Mouse (Mus musculus): ENCODE results near the gene Pdcd1lg2. TPM values are rescaled to one million over a fixed set of nuclear protein-coding genes. Genes with fewer than 3 reads are reported as not detected.

Gene Pdcd1lg2
- polyA plus RNA-seq, 1 experiment from 2014 or later = not detected

DNA sequence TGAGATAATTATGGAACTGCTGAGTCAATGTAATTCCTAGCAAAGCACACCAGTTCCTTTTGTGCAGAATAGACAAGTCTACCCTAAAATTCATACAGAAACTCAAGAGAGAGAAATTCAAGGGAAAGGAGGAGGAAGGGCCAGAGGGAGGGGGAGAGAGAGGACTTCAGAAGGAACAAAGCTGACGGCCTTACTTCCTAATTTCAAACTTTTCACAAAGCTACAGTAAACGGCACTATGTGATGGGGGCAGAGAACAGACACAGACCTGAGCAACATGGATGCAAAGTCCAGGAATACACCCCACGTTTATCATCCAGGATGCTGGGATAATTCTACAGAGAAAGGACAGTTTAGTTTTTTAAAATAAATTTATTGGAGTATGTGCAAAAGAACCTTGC lies 8.8 kb downstream of the Pdcd1lg2 start:
- H3K9ac ChIP-seq (ENCODE audit: low read length) = no peak overlapping the region
- H3K27me3 ChIP-seq (replicated peaks; ENCODE audit: control insufficient read depth, insufficient read depth, low read length) = no peaks in the 10 kb centered on the region
- peaks cover 7% of the 10 kb centered on the region; the same call in 1 of the 2 replicates for H3K4me1 ChIP-seq (replicated peaks; ENCODE audit: control insufficient read depth, insufficient read depth, low read length)
- H3K4me3 ChIP-seq (ENCODE audit: low read depth, low read length) = no peak overlapping the region
- no peaks in the 10 kb centered on the region for H3K9me3 ChIP-seq (ENCODE audit: control insufficient read depth, low read length)
- no peaks in the 10 kb centered on the region for H3K36me3 ChIP-seq (ENCODE audit: control insufficient read depth, insufficient read depth, low read length)
- no peak overlapping the region for H3K27ac ChIP-seq (ENCODE audit: low read depth)
- ATAC-seq (replicated peaks; ENCODE audit: low FRiP score, low TSS enrichment, low read depth) (no peak), DNase-seq (ENCODE audit: low spot score) (no peak)
- H3K4me2 ChIP-seq (ENCODE audit: low read length) = no peak overlapping the region
- WGBS = 56% methylated on average over 3 of the region's 3 CpGs

DNA sequence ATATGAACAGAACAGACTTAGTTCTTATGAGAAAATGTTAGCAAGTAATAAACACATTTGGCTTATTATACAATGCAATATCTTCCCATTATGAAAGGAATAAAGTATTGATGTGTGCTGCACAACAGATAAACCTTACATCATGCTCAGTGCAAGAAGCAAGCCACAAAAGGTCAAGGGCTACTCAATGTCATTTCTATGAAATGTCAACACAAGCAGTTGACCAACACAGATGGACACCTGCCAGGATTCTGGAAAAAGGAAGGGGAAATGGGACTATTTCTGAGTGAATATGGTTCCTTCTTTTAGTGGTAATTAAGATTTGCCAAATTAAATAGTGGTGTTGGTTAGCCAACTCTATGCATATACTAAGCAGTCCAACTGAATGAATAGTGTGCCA lies 9.2 kb downstream of the Pdcd1lg2 start:
- no peak for DNase-seq (ENCODE audit: low spot score)
- no peaks in the 10 kb centered on the region for H3K36me3 ChIP-seq (ENCODE audit: control insufficient read depth, insufficient read depth, low read length)
- H3K9ac ChIP-seq (ENCODE audit: low read length) = no peak overlapping the region
- no peak overlapping the region for H3K4me3 ChIP-seq (ENCODE audit: low read depth, low read length)
- peaks cover 7% of the 10 kb centered on the region; the same call in 1 of the 2 replicates for H3K4me1 ChIP-seq (replicated peaks; ENCODE audit: control insufficient read depth, insufficient read depth, low read length)
- H3K27me3 ChIP-seq (replicated peaks; ENCODE audit: control insufficient read depth, insufficient read depth, low read length) = no peaks in the 10 kb centered on the region
- no peak overlapping the region for H3K27ac ChIP-seq (ENCODE audit: low read depth)
- no peak overlapping the region for H3K4me2 ChIP-seq (ENCODE audit: low read length)
- no peaks in the 10 kb centered on the region for H3K9me3 ChIP-seq (ENCODE audit: control insufficient read depth, low read length)
- ATAC-seq (replicated peaks; ENCODE audit: low FRiP score, low TSS enrichment, low read depth) = no peak

DNA sequence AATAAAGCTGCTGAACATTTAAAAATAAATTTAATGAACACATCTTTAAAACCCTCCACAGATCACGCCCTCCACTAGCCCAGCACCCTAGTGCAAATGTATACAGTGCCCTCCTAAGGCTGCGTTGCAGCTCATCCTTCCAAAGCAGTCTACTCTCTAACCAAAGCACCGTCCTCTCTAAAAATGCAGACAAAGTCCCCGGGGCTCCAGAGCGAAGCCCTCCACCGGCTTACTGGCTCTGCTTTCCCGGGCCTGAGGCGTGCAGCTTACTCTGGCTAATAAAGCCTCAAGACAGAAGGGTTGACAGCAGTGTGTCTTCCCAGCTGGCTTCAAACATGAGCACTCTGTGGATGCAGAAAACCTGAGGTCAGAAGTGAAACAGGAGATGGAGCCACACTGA lies 9.7 kb downstream of the Pdcd1lg2 start:
- no peak overlapping the region for H3K27ac ChIP-seq (ENCODE audit: low read depth)
- no peaks in the 10 kb centered on the region for H3K9me3 ChIP-seq (ENCODE audit: control insufficient read depth, low read length)
- no peak overlapping the region for H3K4me3 ChIP-seq (ENCODE audit: low read depth, low read length)
- DNase-seq (ENCODE audit: low spot score) (no peak), ATAC-seq (replicated peaks; ENCODE audit: low FRiP score, low TSS enrichment, low read depth) (no peak)
- H3K27me3 ChIP-seq (replicated peaks; ENCODE audit: control insufficient read depth, insufficient read depth, low read length) = no peaks in the 10 kb centered on the region
- no peaks in the 10 kb centered on the region for H3K36me3 ChIP-seq (ENCODE audit: control insufficient read depth, insufficient read depth, low read length)
- H3K9ac ChIP-seq (ENCODE audit: low read length) = no peak overlapping the region
- WGBS = 74% methylated on average over 8 of the region's 8 CpGs
- no peak overlapping the region for H3K4me2 ChIP-seq (ENCODE audit: low read length)
- H3K4me1 ChIP-seq (replicated peaks; ENCODE audit: control insufficient read depth, insufficient read depth, low read length) = peaks cover 7% of the 10 kb centered on the region; the same call in 1 of the 2 replicates

DNA sequence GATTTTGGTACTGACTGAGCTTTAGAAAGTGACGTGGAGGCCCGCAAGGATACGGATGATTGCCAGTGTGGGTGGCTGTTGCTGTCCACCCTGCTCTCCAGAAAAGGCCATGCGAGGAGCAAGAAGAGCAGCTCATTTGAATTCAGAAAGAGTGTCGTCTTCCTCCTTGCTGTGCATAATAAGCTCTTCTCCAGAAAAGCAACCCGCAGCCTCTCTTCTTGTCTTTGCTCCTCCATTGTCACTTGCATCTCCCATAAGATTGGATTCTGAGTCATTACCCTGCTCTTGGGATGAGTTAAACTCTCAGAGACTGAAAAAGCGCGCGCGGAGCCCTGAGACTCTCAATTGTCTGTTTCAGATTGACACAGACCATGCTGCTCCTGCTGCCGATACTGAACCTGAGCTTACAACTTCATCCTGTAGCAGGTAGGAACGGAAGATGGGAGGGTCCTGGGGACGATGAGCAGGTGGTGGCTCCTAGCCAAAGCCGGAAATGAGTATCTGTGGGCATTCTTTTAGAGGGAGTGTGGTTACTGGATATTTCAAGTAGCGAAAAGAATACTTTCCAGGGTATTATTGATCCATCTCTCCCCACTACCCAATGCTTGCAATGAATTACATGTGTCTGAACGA lies 11.4 kb downstream of the Pdcd1lg2 start:
- 88% methylated on average over 16 of the region's 16 CpGs for WGBS
- H3K4me2 ChIP-seq (ENCODE audit: low read length) = no peak overlapping the region
- H3K4me1 ChIP-seq (replicated peaks; ENCODE audit: control insufficient read depth, insufficient read depth, low read length) = peaks cover 7% of the 10 kb centered on the region; the same call in 1 of the 2 replicates
- H3K36me3 ChIP-seq (ENCODE audit: control insufficient read depth, insufficient read depth, low read length) = no peaks in the 10 kb centered on the region
- H3K9ac ChIP-seq (ENCODE audit: low read length) = no peak overlapping the region
- ATAC-seq (replicated peaks; ENCODE audit: low FRiP score, low TSS enrichment, low read depth) (no peak), DNase-seq (ENCODE audit: low spot score) (no peak)
- H3K27ac ChIP-seq (ENCODE audit: low read depth) = no peak overlapping the region
- H3K9me3 ChIP-seq (ENCODE audit: control insufficient read depth, low read length) = no peaks in the 10 kb centered on the region
- H3K4me3 ChIP-seq (ENCODE audit: low read depth, low read length) = no peak overlapping the region
- no peaks in the 10 kb centered on the region for H3K27me3 ChIP-seq (replicated peaks; ENCODE audit: control insufficient read depth, insufficient read depth, low read length)

DNA sequence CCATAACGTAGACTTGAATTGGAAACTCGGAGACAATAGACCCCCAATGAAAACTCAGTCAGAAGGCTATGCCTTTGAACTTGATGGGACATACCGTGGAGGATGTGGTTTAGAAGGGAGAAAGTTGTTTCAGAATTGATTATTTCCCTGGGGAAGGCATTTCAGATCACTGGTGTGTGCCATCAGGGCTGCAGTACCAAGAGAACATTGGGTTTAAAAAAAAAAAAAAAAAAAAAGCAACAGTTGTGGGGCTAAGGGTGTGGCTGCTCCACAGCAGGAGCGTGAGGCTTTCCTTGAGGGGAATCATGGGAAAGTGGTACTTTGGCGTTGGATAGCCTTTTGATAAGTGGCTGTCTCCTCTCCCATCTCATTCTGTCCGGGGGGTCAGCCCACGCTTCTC lies 12.1 kb downstream of the Pdcd1lg2 start:
- no peaks in the 10 kb centered on the region for H3K36me3 ChIP-seq (ENCODE audit: control insufficient read depth, insufficient read depth, low read length)
- DNase-seq (ENCODE audit: low spot score) (no peak), ATAC-seq (replicated peaks; ENCODE audit: low FRiP score, low TSS enrichment, low read depth) (no peak)
- no peak overlapping the region for H3K27ac ChIP-seq (ENCODE audit: low read depth)
- no peaks in the 10 kb centered on the region for H3K9me3 ChIP-seq (ENCODE audit: control insufficient read depth, low read length)
- H3K4me3 ChIP-seq (ENCODE audit: low read depth, low read length) = no peak overlapping the region
- H3K9ac ChIP-seq (ENCODE audit: low read length) = no peak overlapping the region
- WGBS = 85% methylated on average over 7 of the region's 7 CpGs
- H3K4me1 ChIP-seq (replicated peaks; ENCODE audit: control insufficient read depth, insufficient read depth, low read length) = peaks cover 7% of the 10 kb centered on the region; the same call in 1 of the 2 replicates
- H3K4me2 ChIP-seq (ENCODE audit: low read length) = no peak overlapping the region
- H3K27me3 ChIP-seq (replicated peaks; ENCODE audit: control insufficient read depth, insufficient read depth, low read length) = no peaks in the 10 kb centered on the region

DNA sequence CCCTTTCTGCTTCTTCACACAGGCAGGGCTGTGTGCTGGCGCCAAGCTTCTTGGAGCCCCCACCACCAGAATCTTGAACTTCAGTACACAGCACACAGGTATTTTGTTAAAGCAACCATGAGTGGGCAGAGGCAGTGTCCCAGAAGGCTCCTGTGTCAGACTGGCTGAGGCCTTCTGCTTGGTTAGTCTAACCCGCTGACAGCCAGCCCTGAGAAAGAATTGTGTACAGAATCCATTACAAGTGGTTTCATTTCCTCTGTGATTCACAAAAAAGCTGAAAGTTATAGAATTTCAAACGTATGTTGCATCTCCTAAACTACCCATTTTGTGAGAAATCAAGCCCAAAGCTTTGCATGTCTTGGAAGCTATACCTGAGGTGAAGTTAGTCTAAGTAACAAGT lies 19.8 kb downstream of the Pdcd1lg2 start:
- Histone ChIP-seq H3K36me3 (ENCODE audit: control insufficient read depth, insufficient read depth, low read length) (no peaks in the 10 kb centered on the region), H3K4me3 (ENCODE audit: low read depth, low read length) (no peak overlapping the region), H3K9ac (ENCODE audit: low read length) (no peak overlapping the region), H3K27me3 (replicated peaks; ENCODE audit: control insufficient read depth, insufficient read depth, low read length) (no peaks in the 10 kb centered on the region), H3K27ac (ENCODE audit: low read depth) (no peak overlapping the region), H3K9me3 (ENCODE audit: control insufficient read depth, low read length) (0 out of 2 replicates have a peak, but pooled peaks cover 3% of the 10 kb centered on the region), H3K4me2 (ENCODE audit: low read length) (no peak overlapping the region), H3K4me1 (replicated peaks; ENCODE audit: control insufficient read depth, insufficient read depth, low read length) (no peaks in the 10 kb centered on the region)
- DNase-seq (ENCODE audit: low spot score) (no peak), ATAC-seq (replicated peaks; ENCODE audit: low FRiP score, low TSS enrichment, low read depth) (no peak)
- WGBS = 88% methylated on average over 3 of the region's 3 CpGs

DNA sequence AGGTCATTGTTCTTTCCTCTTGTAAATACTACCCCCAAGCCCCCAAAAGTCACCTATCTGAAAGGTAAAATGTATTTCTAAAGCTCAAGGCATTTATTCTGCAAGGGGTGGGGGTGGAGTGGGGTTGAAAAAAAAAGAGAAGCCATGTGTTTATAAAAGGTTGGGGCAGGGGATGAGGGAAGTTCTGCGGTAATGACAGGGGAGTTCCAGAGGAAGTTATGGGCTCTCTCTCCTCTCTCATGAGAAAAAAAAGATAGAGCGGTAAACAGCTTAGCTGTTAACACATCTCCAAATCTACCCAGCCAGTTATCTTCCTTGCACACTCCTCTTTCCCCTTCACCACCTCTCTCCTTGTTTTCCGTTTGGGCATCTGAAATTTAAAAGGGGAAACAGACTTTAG lies 20.2 kb downstream of the Pdcd1lg2 start:
- WGBS = 67% methylated on average over 3 of the region's 3 CpGs
- no peak overlapping the region for H3K9ac ChIP-seq (ENCODE audit: low read length)
- no peak overlapping the region for H3K27ac ChIP-seq (ENCODE audit: low read depth)
- no peaks in the 10 kb centered on the region for H3K36me3 ChIP-seq (ENCODE audit: control insufficient read depth, insufficient read depth, low read length)
- ATAC-seq (replicated peaks; ENCODE audit: low FRiP score, low TSS enrichment, low read depth) = no peak
- no peak overlapping the region for H3K4me3 ChIP-seq (ENCODE audit: low read depth, low read length)
- no peak overlapping the region for H3K4me2 ChIP-seq (ENCODE audit: low read length)
- no peaks in the 10 kb centered on the region for H3K27me3 ChIP-seq (replicated peaks; ENCODE audit: control insufficient read depth, insufficient read depth, low read length)
- H3K9me3 ChIP-seq (ENCODE audit: control insufficient read depth, low read length) = 0 out of 2 replicates have a peak, but pooled peaks cover 3% of the 10 kb centered on the region
- H3K4me1 ChIP-seq (replicated peaks; ENCODE audit: control insufficient read depth, insufficient read depth, low read length) = no peaks in the 10 kb centered on the region
- DNase-seq (ENCODE audit: low spot score) = no peak

DNA sequence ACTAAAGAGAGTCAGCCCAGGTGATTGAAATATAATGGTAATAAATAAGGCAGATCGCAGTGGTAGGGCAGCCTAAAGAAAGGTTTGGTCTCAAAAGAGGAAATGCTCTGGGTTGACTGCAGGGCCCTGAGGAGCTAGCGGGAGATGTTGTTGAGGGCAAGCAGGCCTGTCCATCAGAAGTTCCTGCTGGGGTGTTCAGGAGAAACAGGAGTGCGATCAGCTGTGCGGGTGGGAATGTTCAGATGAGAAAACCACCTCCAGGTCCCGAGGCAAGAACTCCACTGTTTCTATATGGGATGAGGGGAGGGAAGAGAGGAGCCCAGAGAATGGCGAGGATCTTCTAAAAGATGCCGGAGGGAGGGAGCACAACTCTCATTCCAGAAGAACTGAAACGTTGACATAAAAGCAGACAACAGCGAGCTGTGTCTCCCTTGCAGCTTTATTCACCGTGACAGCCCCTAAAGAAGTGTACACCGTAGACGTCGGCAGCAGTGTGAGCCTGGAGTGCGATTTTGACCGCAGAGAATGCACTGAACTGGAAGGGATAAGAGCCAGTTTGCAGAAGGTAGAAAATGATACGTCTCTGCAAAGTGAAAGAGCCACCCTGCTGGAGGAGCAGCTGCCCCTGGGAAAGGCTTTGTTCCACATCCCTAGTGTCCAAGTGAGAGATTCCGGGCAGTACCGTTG lies 26.2 kb downstream of the Pdcd1lg2 start:
- Histone ChIP-seq H3K9me3 (ENCODE audit: control insufficient read depth, low read length) (no peaks in the 10 kb centered on the region), H3K36me3 (ENCODE audit: control insufficient read depth, insufficient read depth, low read length) (no peaks in the 10 kb centered on the region), H3K9ac (ENCODE audit: low read length) (no peak overlapping the region), H3K4me3 (ENCODE audit: low read depth, low read length) (no peak overlapping the region), H3K4me1 (replicated peaks; ENCODE audit: control insufficient read depth, insufficient read depth, low read length) (no peaks in the 10 kb centered on the region), H3K27ac (ENCODE audit: low read depth) (no peak overlapping the region), H3K27me3 (replicated peaks; ENCODE audit: control insufficient read depth, insufficient read depth, low read length) (no peaks in the 10 kb centered on the region), H3K4me2 (ENCODE audit: low read length) (no peak overlapping the region)
- ATAC-seq (replicated peaks; ENCODE audit: low FRiP score, low TSS enrichment, low read depth) (no peak), DNase-seq (ENCODE audit: low spot score) (no peak)
- 87% methylated on average over 18 of the region's 18 CpGs for WGBS

DNA sequence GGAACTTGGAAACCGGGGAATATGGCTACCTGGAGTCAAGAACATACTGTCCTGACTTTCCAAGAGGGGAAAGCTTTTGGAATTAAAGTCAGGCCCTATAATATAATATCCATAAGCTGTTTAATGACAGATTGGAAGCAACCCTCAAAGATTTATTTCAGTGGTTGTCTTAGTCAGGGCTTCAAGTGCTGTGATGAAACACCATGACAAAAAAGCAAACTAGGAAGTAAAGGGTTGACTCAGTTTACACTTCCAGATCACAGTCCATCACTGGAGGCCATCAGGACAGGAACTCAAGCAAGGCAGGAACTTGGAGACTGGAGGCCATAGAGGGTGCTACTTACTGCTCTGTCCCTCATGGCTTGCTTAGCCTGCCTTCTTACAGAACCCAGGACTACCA lies 27.1 kb downstream of the Pdcd1lg2 start:
- Histone ChIP-seq H3K27me3 (replicated peaks; ENCODE audit: control insufficient read depth, insufficient read depth, low read length) (no peaks in the 10 kb centered on the region), H3K9me3 (ENCODE audit: control insufficient read depth, low read length) (no peaks in the 10 kb centered on the region), H3K9ac (ENCODE audit: low read length) (no peak overlapping the region), H3K4me3 (ENCODE audit: low read depth, low read length) (no peak overlapping the region), H3K4me1 (replicated peaks; ENCODE audit: control insufficient read depth, insufficient read depth, low read length) (no peaks in the 10 kb centered on the region), H3K36me3 (ENCODE audit: control insufficient read depth, insufficient read depth, low read length) (no peaks in the 10 kb centered on the region), H3K27ac (ENCODE audit: low read depth) (no peak overlapping the region), H3K4me2 (ENCODE audit: low read length) (no peak overlapping the region)
- 85% methylated on average over 1 of the region's 1 CpGs for WGBS
- no peak for ATAC-seq (replicated peaks; ENCODE audit: low FRiP score, low TSS enrichment, low read depth)
- no peak for DNase-seq (ENCODE audit: low spot score)

Data from intestine, embryonic 14.5 days (tissue).